Comparison of ENCODE assay signal across 8 mouse cellular contexts in genomic region chr3:37640810-37641209, GRCm38 (mm10). TPM values are rescaled to one million over a fixed set of nuclear protein-coding genes. Genes with fewer than 3 reads are reported as not detected.
DNase-seq lines count a peak whose midpoint lies in the region; ATAC-seq and TF ChIP-seq lines count a peak whose summit lies in the region.

No protein-coding gene starts in this region.

- no peak for TF ChIP-seq CTCF in Patski (IDR thresholded peaks at IDR 0.05)
- TF ChIP-seq CTCF in gastrocnemius, adult 2 months (IDR thresholded peaks at IDR 0.05), result peak; percentile 89
- TF ChIP-seq CTCF in left cerebral cortex, adult 2 months (IDR thresholded peaks at IDR 0.05), result peak; percentile 79

- CTCF ChIA-PET in Patski (lab: Charles Lee), result interaction anchor here (1.2 to 2.3 kb wide), 8 partner anchors 9 to 503 kb away, joined by 3 to 15 read pairs (median 6); no protein-coding TSS in a partner anchor

- peak overlapping the region; percentile 72 for H3K4me2 ChIP-seq in hindbrain, embryonic 15.5 days

- peak overlapping the region; percentile 92 for H3K27ac ChIP-seq in gastrocnemius, adult 2 months
- peak overlapping the region; percentile 94 for H3K27ac ChIP-seq in hindbrain, embryonic 15.5 days (replicated peaks)
- peak overlapping the region; percentile 42; the same call in 1 of the 2 replicates for H3K27ac ChIP-seq in left cerebral cortex, adult 2 months

- whole genome bisulfite sequencing in hindbrain, embryonic 15.5 days, result under 1% methylated on average over 29 of the region's 47 CpGs

- no peaks in the 10 kb centered on the region for H3K27me3 ChIP-seq in Patski
- peaks cover 7% of the 10 kb centered on the region for H3K27me3 ChIP-seq in hindbrain, embryonic 15.5 days

- intact Hi-C loops in gastrocnemius, adult 2 months (cut with DNase I), result loop anchor here (2.0 to 5.0 kb wide), 4 partner anchors 126 to 561 kb away; no protein-coding TSS in a partner anchor
- intact Hi-C loops in left cerebral cortex, adult 2 months (cut with DNase I), result loop anchor here (1.0 to 5.0 kb wide), 6 partner anchors 46 to 336 kb away; partner anchors contain the start of gene Gm5148

- peak; percentile 66 for ATAC-seq in Patski
- peak; percentile 70 for ATAC-seq in hindbrain, embryonic 15.5 days (ENCODE audit: low FRiP score, low read depth)

- peak overlapping the region; percentile 81 for H3K9ac ChIP-seq in hindbrain, embryonic 15.5 days

- in situ Hi-C loops in Patski (cut with MboI; ENCODE audit: low pct_unique_long_range_greater_than_20kb), result loop anchor here (25.0 kb wide), 1 partner anchor 296 kb away; no protein-coding TSS in a partner anchor

- no peak for DNase-seq in Patski (ENCODE audit: low read depth, low spot score)
- DNase-seq in cerebellum, adult 9-11 months, result peak; percentile 73
- DNase-seq in gastrocnemius, adult 2 months, result peak; percentile 88
- peak; percentile 71 for DNase-seq in left cerebral cortex, adult 2 months (ENCODE audit: extremely low spot score in 1 of 2, low spot score in 2 of 2)
- DNase-seq in lung, postnatal 4 days, result peak; percentile 86 to 88
- DNase-seq in right cerebral cortex, adult 2 months (ENCODE audit: low spot score in 2 of 2), result peak; percentile 41 to 76
- peak; percentile 71 for DNase-seq in urinary bladder, postnatal 25 days (ENCODE audit: low spot score)

- no peaks in the 10 kb centered on the region for H3K9me3 ChIP-seq in hindbrain, embryonic 15.5 days

- H3K4me3 ChIP-seq in gastrocnemius, adult 2 months, result peak overlapping the region; percentile 84
- peak overlapping the region; percentile 69 for H3K4me3 ChIP-seq in hindbrain, embryonic 15.5 days
- H3K4me3 ChIP-seq in left cerebral cortex, adult 2 months, result peak overlapping the region; percentile 61

- POLR2A ChIA-PET in Patski (lab: Charles Lee), result interaction anchor here (0.8 to 3.5 kb wide), 23 partner anchors 12 to 503 kb away, joined by 3 to 27 read pairs (median 6); partner anchors contain the start of gene Gm5148

- H3K4me1 ChIP-seq in hindbrain, embryonic 15.5 days (replicated peaks), result peaks cover 29% of the 10 kb centered on the region

- H3K36me3 ChIP-seq in hindbrain, embryonic 15.5 days, result peaks cover 13% of the 10 kb centered on the region

RNA-seq across cellular contexts. Expression of gene Spry1, which starts 1.1 kb away (rescaled TPM):
- 170 TPM for polyA plus RNA-seq in Patski (2021)
- 10 to 100 TPM; 12.3 to 21.8 TPM for total RNA-seq in gastrocnemius, adult 2 months (2021)
- polyA plus RNA-seq in hindbrain, embryonic 15.5 days (2015; fragmentation: Nextera tagmentation; extraction: Ambion mirVana), result 6.0 and 7.0 TPM in 2 replicates
- total RNA-seq in left cerebral cortex, adult 2 months (2021), result 10 to 100 TPM in 1 of 2 experiments, 1 to 10 TPM in 1; 9.7 to 11.0 TPM

Comparison
In these comparisons a context has a peak if more than half of its experiments do, and no peak if none do; other contexts are left out.
1. H3K27ac ChIP-seq: peak in every context shown above with its lines; median percentile 94 in hindbrain, embryonic 15.5 days; 92 in gastrocnemius, adult 2 months; 42 in left cerebral cortex, adult 2 months.